ENCODE assay signal across 8 mouse cellular contexts in the genomic region with DNA sequence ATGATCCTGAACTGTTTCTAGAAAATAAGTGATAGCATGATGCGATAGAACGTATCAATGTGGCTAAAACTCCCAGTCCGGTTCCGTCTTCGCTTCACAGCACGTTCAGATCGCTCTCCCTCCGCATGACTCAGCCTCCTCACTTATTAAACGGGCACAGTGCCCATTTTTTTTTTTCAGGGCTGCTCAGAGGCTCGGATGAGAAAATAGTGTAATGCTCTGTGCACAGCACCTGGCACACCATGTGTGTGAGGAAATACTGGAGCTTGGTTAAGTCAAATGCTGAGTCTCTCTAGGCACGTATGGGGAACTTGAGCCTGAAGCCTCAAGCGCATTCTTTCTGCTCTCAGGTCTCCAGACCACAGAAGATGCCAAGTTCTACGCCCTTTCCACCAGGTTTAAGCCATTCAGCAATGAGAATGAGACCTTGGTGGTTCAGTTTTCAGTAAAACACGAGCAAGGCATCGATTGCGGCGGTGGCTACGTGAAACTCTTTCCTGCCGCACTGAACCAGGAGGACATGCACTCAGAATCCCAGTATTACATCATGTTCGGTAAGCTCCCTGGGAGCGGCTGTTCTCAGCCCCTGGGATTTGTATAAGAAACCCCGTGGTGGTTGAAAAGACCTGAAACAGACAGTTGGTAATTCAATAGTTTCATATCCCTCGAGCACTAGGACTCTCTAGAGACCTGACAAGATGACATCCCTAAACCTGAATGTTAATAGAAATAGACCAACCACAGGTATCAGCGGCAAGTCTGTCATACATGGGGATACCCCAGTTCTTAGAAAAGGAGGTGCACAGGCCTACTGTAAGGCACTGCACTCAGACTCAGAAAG. TPM values are rescaled to one million over a fixed set of nuclear protein-coding genes. Genes with fewer than 3 reads are reported as not detected.
DNase-seq lines count a peak whose midpoint lies in the region; ATAC-seq and TF ChIP-seq lines count a peak whose summit lies in the region.

No protein-coding gene starts in this region.

- no peak for ATAC-seq in heart, embryonic 12.5 days (ENCODE audit: insufficient number of reproducible peaks, low FRiP score)
- ATAC-seq in embryonic facial prominence, embryonic 15.5 days (ENCODE audit: insufficient number of reproducible peaks, low FRiP score, low TSS enrichment, low read depth) = peak; percentile 44
- ATAC-seq in intestine, postnatal 0 days = no peak

- H3K36me3 ChIP-seq in heart, embryonic 12.5 days = no peaks in the 10 kb centered on the region
- H3K36me3 ChIP-seq in embryonic facial prominence, embryonic 15.5 days = no peaks in the 10 kb centered on the region
- H3K36me3 ChIP-seq in intestine, postnatal 0 days (ENCODE audit: control insufficient read depth, insufficient read depth) = no peaks in the 10 kb centered on the region
- no peaks in the 10 kb centered on the region for H3K36me3 ChIP-seq in midbrain, embryonic 10.5 days

- DNase-seq in heart, adult 18-20 months = peak; percentile 52 to 62
- peak; percentile 69 for DNase-seq in MN1 (ENCODE audit: low spot score)
- DNase-seq in layer of hippocampus, postnatal 10 days (ENCODE audit: low spot score in 2 of 2) = peak; percentile 23 to 46
- no peak for DNase-seq in embryo, embryonic 9.5 days (ENCODE audit: extremely low spot score)
- no peak for DNase-seq in midbrain, embryonic 10.5 days (ENCODE audit: low spot score)

- H3K9me3 ChIP-seq in heart, embryonic 12.5 days (replicated peaks) = no peaks in the 10 kb centered on the region
- no peaks in the 10 kb centered on the region for H3K9me3 ChIP-seq in embryonic facial prominence, embryonic 15.5 days (replicated peaks)
- no peaks in the 10 kb centered on the region for H3K9me3 ChIP-seq in intestine, postnatal 0 days (ENCODE audit: control insufficient read depth)
- no peaks in the 10 kb centered on the region for H3K9me3 ChIP-seq in midbrain, embryonic 10.5 days (replicated peaks)

- H3K4me1 ChIP-seq in heart, embryonic 12.5 days (replicated peaks) = peaks cover 15% of the 10 kb centered on the region; the same call in 1 of the 2 replicates
- H3K4me1 ChIP-seq in embryonic facial prominence, embryonic 15.5 days = peaks cover 19% of the 10 kb centered on the region
- no peaks in the 10 kb centered on the region for H3K4me1 ChIP-seq in intestine, postnatal 0 days (replicated peaks; ENCODE audit: control insufficient read depth, insufficient read depth, low read length)
- H3K4me1 ChIP-seq in midbrain, embryonic 10.5 days = peaks cover 15% of the 10 kb centered on the region

- no peak for TF ChIP-seq CTCF in intestine, postnatal 0 days (IDR thresholded peaks at IDR 0.05; ENCODE audit: low read depth)

- no peak overlapping the region for H3K4me3 ChIP-seq in heart, embryonic 12.5 days
- H3K4me3 ChIP-seq in embryonic facial prominence, embryonic 15.5 days (replicated peaks) = no peak overlapping the region
- no peak overlapping the region for H3K4me3 ChIP-seq in intestine, postnatal 0 days (ENCODE audit: low read depth, low read length)
- H3K4me3 ChIP-seq in midbrain, embryonic 10.5 days = no peak overlapping the region

- no peak overlapping the region for H3K4me2 ChIP-seq in heart, embryonic 12.5 days
- no peak overlapping the region for H3K4me2 ChIP-seq in embryonic facial prominence, embryonic 15.5 days (replicated peaks)
- no peak overlapping the region for H3K4me2 ChIP-seq in intestine, postnatal 0 days (replicated peaks; ENCODE audit: low read depth)

- H3K27me3 ChIP-seq in heart, embryonic 12.5 days (replicated peaks) = no peaks in the 10 kb centered on the region
- H3K27me3 ChIP-seq in embryonic facial prominence, embryonic 15.5 days = no peaks in the 10 kb centered on the region
- no peaks in the 10 kb centered on the region for H3K27me3 ChIP-seq in intestine, postnatal 0 days (replicated peaks; ENCODE audit: control insufficient read depth, insufficient read depth, low read length)
- no peaks in the 10 kb centered on the region for H3K27me3 ChIP-seq in midbrain, embryonic 10.5 days (ENCODE audit: low read depth, poor library complexity, severe bottlenecking)

- no peak overlapping the region for H3K9ac ChIP-seq in heart, embryonic 12.5 days
- H3K9ac ChIP-seq in embryonic facial prominence, embryonic 15.5 days = no peak overlapping the region
- no peak overlapping the region for H3K9ac ChIP-seq in intestine, postnatal 0 days (ENCODE audit: low read depth, low read length)

- 81% methylated on average over 24 of the region's 24 CpGs for WGBS in heart, embryonic 12.5 days
- 53% methylated on average over 24 of the region's 24 CpGs for WGBS in embryonic facial prominence, embryonic 15.5 days
- WGBS in intestine, postnatal 0 days = 78% methylated on average over 24 of the region's 24 CpGs
- WGBS in midbrain, embryonic 10.5 days = 90% methylated on average over 24 of the region's 24 CpGs

- no peak overlapping the region for H3K27ac ChIP-seq in heart, embryonic 12.5 days (ENCODE audit: poor library complexity, severe bottlenecking)
- no peak overlapping the region for H3K27ac ChIP-seq in embryonic facial prominence, embryonic 15.5 days (replicated peaks)
- no peak overlapping the region for H3K27ac ChIP-seq in intestine, postnatal 0 days (ENCODE audit: low read depth, low read length)
- H3K27ac ChIP-seq in midbrain, embryonic 10.5 days (replicated peaks) = no peak overlapping the region

RNA-seq across cellular contexts. Expression of a gene that starts 4.4 kb away (rescaled TPM):
- not detected for total RNA-seq in heart, adult 18-20 months (2021)
- polyA plus RNA-seq in heart, embryonic 12.5 days (2016; fragmentation: Nextera tagmentation; extraction: Ambion mirVana) = 0.60 and 0.61 TPM in 2 replicates
- 0.60 and 0.65 TPM in 2 replicates for polyA plus RNA-seq in embryonic facial prominence, embryonic 15.5 days (2015; fragmentation: Nextera tagmentation; extraction: Ambion mirVana)
- under 1 TPM; 0.71 to 0.85 TPM for total RNA-seq in layer of hippocampus, postnatal 10 days (2021)
- 0.05 TPM in 1 of 2 replicates, not detected in the other for polyA plus RNA-seq in intestine, postnatal 0 days (2015; fragmentation: Nextera tagmentation; extraction: Ambion mirVana)
- 0.07 and 0.27 TPM in 2 replicates for polyA plus RNA-seq in midbrain, embryonic 10.5 days (2016; fragmentation: Nextera tagmentation; extraction: Ambion mirVana)

RNA-seq across cellular contexts. Expression of a gene that starts 36.6 kb away (rescaled TPM):
- total RNA-seq in heart, adult 18-20 months (2021) = 100 to 1,000 TPM in 1 of 2 experiments, 10 to 100 TPM in 1; 97.4 to 100 TPM
- polyA plus RNA-seq in heart, embryonic 12.5 days (2016; fragmentation: Nextera tagmentation; extraction: Ambion mirVana) = 48.3 and 53.0 TPM in 2 replicates
- 58.6 and 64.1 TPM in 2 replicates for polyA plus RNA-seq in embryonic facial prominence, embryonic 15.5 days (2015; fragmentation: Nextera tagmentation; extraction: Ambion mirVana)
- total RNA-seq in layer of hippocampus, postnatal 10 days (2021) = 10 to 100 TPM; 56.5 to 63.7 TPM
- polyA plus RNA-seq in intestine, postnatal 0 days (2015; fragmentation: Nextera tagmentation; extraction: Ambion mirVana) = 32.5 and 34.4 TPM in 2 replicates
- 58.3 and 65.6 TPM in 2 replicates for polyA plus RNA-seq in midbrain, embryonic 10.5 days (2016; fragmentation: Nextera tagmentation; extraction: Ambion mirVana)

RNA-seq across cellular contexts. Expression of a gene that starts 41.4 kb away (rescaled TPM):
- 10 to 100 TPM; 45.1 to 49.7 TPM for total RNA-seq in heart, adult 18-20 months (2021)
- 41.6 and 44.4 TPM in 2 replicates for polyA plus RNA-seq in heart, embryonic 12.5 days (2016; fragmentation: Nextera tagmentation; extraction: Ambion mirVana)
- polyA plus RNA-seq in embryonic facial prominence, embryonic 15.5 days (2015; fragmentation: Nextera tagmentation; extraction: Ambion mirVana) = 36.3 and 42.8 TPM in 2 replicates
- 100 to 1,000 TPM; 168 TPM for total RNA-seq in layer of hippocampus, postnatal 10 days (2021)
- polyA plus RNA-seq in intestine, postnatal 0 days (2015; fragmentation: Nextera tagmentation; extraction: Ambion mirVana) = 18.3 and 19.5 TPM in 2 replicates
- polyA plus RNA-seq in midbrain, embryonic 10.5 days (2016; fragmentation: Nextera tagmentation; extraction: Ambion mirVana) = 34.1 and 42.4 TPM in 2 replicates

Comparison
In these comparisons a context has a peak if more than half of its experiments do, and no peak if none do; other contexts are left out.
1. DNase-seq: peak in heart, adult 18-20 months (2 of 2), MN1 (single experiment) and layer of hippocampus, postnatal 10 days (2 of 2); none in embryo, embryonic 9.5 days (single experiment) and midbrain, embryonic 10.5 days (single experiment).